Mouse (Mus musculus) layer of hippocampus, postnatal 14 days (tissue): ENCODE results near the gene Hoxa6. TPM values are rescaled to one million over a fixed set of nuclear protein-coding genes. Genes with fewer than 3 reads are reported as not detected.
A peak's percentile ranks its signal among the peaks of the same experiment; 100 is the strongest.

Source experiments
- DNase-seq, 2 experiments: peaks; one replicate each; pipeline ENCODE4 v3.0.0; 2021 to 2022; ENCODE audit warnings: low spot score in 2 of 2, mixed read lengths in 1 of 2
- long read RNA-seq, 2 experiments: library from polyadenylated mRNA; stranded (forward); transcript quantifications; one replicate each; pipeline ENCODE4 v2.0.0; 2021
- total RNA-seq, 2 experiments: library from RNA; stranded (reverse); gene quantifications; 2 replicates each; pipeline ENCODE4 v1.2.3; 2021

Hoxa6 gene
- total RNA-seq = not detected
- long read RNA-seq, experiment 1 = 0 reads
- long read RNA-seq, experiment 2 = 0 reads

- DNase-seq = no peak
Measured at GRCm38 (mm10) chr6:52208072-52208867, at the start of gene Hoxa6. Gene Hoxa6, minus strand, starts transcription at chr6:52208722.

DNA sequence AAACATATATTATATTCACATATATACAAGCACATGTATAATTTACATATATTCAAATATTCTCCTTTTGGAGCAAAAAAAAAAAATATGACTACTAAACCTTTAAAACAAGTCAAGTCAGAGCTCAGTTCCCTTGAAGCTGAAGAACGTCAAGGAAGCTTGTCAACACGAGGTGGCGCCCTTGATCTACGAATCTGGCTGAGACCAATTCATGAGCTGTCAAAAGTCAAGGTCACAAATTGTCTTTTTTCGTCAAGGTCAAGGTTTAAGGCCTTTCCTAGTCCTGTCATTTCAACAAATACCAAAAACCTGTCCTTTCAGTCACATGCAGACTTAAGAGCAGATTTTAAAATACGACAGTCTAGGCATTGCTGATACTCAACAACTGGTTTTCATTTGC is 48.4 kb upstream of the Hoxa6 start:
- peak; percentile 57 to 82 for DNase-seq

DNA sequence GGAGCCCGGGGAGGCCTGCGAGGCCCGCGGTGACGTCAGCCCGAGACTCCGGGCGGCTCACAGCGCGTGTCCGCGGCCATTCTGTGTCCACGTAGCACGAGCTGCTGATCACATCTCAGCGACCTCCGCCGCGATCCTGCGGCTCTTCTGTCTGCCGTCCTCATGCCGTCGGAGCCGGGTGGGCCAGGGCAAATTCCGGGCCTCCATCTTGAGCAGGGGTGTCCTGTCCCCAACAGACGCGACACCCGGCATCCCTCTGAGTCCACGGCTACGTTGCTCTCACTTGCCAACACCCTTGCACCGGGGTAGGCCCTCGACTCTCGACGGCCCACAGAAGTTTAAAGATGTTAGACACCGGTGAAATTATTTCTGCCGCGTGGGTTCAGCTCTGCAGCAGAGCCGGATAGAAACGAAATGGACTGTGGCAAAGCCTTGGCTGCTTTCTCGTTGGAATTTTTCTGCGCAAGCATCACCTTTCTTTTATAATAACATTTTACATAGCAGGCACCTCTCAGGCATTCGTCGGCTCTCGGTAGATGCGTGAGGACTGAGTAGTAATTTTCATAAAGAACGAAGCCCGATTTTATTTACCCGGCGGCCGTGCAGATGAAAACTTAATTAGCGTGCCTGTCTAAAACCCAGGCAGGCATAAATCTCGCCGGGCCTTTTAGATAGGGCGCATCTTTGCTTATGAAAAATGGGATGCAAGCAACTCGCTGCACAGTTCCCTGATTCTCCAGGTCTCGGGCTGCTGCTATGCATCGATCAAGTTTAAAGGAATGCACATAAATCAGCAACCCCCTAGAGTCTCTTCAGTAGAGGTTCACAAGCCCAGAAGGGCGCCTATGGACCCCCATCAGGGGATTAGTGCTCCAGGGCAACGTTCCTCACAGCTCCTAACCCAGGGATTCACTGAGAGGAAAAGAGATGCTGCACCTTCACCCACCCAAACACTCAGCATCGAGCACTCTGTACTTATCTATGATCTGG is 45.3 kb upstream of the Hoxa6 start:
- no peak for DNase-seq

GRCm38 (mm10) chr6:52252775-52253376 is 44.4 kb upstream of the Hoxa6 start:
- no peak for DNase-seq

DNA sequence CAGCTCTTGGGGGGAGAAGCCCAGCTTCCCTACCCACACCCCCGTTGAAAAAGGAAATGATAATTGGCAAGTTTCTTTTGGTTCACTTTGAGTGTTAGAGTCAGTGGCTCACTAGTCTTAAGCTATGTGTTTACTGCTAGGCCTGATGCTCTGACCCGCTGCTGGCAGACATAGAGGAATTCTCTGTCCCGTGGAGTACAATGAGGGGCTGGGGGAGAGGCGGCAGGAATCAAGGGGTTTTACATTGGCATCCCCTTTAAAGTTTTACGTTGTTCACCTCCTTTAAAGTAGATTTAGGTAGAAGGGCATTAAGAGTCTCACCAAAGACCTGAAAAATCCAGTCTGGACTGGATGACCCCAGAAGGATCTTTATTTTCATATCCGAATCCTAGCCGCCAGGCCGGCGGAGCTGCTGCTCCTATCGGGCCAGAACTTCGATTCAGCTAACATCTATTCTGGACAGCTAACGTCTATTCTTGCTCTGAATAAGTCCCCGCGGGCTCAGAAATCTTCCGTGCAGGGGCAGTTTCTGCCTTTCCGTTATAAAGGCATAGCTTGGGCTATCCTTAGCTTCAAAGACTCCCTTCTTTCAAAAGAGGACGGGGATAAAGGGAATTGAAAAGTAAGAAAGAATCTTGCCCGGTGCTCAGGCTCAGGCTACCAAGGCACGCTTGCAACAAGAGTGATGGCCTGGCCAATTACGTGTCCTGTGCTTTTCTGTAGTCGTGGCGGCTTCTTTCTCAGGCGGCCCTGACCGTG is 43.7 kb upstream of the Hoxa6 start:
- no peak for DNase-seq

DNA sequence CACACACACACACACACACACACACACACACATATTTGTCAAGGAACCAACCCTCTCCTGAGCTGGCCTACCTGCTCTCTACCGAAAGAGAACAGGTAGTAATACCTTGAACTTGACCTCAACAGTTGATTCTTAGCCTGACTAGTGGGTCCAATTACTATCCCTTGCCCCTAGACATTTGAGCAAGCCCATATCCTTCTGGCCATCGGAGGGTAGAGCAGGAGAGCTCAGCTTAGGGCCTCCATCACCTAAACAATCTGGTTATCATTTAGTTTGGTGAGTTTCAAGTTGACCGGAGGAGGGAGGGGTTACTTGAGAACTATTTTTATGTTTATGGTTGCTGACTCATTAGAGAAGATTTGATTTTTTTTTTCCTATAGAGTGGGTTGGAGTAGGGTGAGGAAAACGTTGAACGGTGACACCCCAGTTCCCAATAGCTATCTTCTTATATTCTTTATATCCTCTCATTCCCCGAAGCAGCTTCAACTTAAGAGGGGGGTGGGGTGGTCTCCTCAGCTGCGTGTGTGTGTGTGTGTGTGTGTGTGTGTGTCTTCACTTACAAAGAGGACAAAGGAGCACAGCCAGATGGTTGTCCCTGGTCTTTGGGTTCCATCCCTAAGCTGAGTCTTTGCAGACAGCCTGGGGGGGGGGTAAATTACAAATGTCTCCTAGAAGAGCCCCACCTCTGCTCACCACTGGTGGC is 42.8 kb upstream of the Hoxa6 start:
- no peak for DNase-seq

DNA sequence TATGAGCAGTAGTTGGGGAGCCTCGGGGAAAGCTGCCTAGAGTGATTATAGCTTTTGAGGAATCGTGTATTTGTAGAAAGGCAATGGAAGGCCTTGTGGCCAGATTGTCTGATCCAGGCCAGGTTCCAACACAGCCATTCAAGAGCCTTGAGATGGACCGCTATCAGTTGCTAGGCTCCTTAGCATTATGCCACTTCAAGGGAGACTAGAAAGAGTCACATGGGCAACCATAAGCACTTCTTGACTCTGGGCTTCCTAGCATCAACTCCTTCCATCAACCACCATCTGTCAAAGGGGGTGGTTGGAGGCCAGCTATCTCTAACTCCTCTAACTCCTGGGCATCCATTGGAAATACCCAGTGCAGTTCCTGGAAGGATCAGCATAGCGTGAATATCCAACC is 41.3 kb upstream of the Hoxa6 start:
- no peak for DNase-seq

DNA sequence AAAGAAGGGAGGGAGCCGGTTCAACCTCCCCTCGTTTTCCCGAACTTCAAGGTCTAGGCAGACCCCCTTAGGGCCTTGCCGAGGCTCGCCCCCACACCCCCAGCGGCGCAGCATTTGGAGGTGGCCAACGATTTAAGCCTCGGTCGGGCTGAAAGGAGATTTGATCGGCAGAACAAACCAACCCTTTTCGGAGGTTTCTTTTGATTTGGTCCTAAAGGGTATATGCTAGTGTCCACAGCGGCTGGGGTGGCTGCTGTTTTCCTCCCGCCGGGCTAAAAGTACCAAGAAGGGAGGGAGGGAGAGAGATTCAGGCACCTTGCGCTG is 40.9 kb upstream of the Hoxa6 start:
- DNase-seq = no peak

GRCm38 (mm10) chr6:52248638-52249414 is 40.3 kb upstream of the Hoxa6 start:
- DNase-seq = no peak

DNA sequence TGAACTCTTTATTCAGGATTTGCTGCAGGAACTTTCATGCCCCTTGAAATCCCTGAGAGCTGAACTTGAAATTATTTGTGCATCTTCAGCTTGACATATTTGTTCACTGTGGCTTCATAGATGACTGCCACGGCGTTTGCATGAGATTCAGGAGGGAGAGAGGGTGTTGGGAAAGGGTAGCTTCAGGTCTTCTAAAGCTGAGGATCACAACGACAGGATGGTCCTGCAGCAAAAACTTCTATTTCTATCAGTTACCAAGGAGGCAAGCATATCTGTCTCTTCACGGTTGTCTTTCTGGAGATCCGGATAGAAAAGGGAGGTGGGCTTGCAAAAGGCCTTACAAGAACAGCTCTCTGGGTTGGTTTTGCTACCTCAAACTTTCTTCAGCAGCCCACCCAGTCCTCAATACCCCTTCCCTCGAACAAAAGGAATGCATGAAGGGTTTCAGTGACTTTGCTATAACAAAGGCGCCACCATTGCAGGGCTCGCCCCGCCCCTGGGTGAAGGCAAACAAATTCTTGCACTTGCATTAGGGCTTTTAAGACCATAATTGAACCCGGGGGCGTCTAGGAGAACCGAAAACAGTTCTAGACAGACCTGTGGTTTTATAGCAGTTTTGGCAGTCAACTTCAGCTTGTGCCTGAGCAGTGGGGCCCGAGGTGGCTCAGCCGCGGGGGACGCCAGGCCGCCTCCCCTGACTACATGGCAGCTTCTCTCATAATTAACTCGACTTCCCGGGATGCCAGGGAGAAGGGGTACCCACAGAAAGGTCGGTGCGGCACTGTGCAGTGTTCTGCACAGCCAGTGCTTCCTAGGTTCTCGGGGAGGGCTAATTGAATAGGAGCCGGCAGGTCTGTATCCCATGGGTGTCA is 39.5 kb upstream of the Hoxa6 start:
- DNase-seq = no peak

DNA sequence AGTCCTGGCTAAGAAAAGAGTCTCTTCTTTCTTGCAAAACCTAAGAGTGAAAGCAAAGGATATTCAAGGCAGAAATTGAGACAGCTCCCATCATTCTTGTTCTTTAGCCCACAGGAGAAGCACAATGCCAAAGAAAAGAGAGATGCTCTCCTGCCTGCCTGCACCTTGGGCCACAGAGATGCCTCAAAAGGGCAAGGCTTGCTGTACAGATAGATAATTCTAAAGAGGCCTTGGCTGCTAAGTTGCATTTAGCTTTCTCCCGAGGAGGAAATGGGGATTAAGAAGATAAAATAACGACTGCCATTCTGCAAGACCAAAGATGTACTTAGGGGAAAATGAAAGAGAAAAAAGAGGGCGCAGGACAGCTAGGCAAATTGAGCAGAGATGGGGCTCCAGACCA is 38.4 kb upstream of the Hoxa6 start:
- DNase-seq = no peak

GRCm38 (mm10) chr6:52246403-52246803 is 37.9 kb upstream of the Hoxa6 start:
- DNase-seq = no peak

DNA sequence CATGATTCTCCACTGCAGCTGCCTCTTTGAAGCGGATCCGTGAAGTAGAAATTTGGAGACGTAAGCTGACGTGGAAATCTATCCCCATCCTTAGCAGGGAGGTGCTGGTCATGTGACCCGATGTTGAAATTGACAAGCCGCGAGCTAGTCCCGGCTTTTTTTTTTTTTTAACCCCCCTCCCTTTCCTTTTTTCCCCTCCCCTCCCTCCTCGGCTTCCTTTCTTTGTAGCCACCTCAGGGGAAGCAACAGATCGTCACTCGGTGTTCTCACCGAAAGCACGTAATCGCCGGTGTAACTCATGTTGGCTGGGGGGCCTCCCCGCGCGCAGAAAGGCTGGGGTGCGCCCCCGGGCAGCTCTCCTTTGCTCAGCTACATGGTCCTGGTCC is 37.2 kb upstream of the Hoxa6 start, which contains the start of gene Hoxa11:
Gene Hoxa11, minus strand, starts transcription at position 54 of the 386 bp plus-strand sequence.
- no peak for DNase-seq

DNA sequence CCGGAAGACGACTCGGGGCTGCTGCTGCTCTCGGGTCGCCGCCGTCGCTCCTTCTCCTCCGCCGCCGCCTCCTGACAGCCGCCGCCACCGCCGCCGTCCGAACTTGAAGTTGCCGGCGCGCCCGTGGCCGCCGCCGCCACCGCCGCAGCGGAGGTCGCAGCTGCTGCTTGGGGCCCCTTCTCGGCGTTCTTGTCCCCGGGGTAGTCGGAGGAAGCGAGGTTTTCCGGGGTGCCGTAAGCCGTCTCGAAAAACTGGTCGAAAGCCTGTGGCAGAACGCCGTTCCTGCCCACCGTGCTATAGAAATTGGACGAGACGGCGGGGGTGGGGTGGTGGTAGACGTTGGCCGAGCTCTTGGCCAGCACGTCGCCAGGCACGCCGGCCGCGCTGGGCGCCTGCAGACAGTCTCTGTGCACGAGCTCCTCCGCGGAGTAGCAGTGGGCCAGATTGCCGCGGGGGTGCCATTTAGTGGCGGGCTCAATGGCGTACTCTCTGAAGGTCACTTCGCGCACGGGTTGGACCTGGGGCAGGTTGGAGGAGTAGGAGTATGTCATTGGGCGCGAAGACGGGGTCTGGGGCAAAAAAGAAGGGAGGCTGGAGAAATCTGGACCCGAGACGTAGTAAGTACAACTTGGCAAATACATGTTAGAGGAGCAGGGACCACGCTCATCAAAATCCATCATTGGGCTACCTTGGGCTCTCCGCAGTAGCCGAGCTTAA is 36.7 kb upstream of the Hoxa6 start:
- no peak for DNase-seq

DNA sequence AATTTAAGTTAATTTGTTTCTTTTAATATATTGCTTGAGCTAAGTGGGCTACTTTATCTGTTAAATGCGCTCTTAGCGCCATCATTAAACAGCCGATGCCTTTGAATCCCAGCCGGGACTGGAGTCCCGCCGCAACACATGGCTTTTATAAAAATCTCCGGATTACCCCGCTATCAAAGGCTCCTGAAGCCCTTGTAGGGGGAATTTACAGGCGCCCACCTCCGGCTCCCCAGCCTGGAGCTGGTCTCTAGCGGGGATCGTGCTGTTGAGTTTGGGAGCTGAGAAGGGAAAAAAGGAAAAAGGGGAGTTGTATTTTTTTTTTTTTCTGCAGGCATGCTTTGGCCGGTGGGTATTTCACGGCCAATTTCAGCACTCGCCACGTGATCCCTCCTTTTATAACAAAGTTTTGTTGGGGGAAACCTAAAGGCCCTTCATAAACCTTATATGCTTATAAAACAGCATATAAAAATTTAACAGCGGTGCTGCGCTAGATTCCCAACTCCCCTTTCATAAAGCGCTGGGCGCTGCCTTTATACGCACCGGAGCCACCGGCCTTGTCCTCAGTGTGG is 36.0 kb upstream of the Hoxa6 start:
- no peak for DNase-seq

- no peak for DNase-seq
Measured at GRCm38 (mm10) chr6:52243681-52244121, 35.2 kb upstream of the Hoxa6 start.

GRCm38 (mm10) chr6:52242801-52243332 is 34.3 kb upstream of the Hoxa6 start:
- DNase-seq = no peak
